Mouse (Mus musculus) adrenal gland, adult 10 weeks (tissue): ENCODE data around the gene Usp9y. TPM values are rescaled to one million over a fixed set of nuclear protein-coding genes. Genes with fewer than 3 reads are reported as not detected.

Experiments
- polyA plus RNA-seq: library from polyadenylated mRNA; stranded (reverse); fragments of 350-450 nt; fragmentation: Illumina TruSeq; extraction: RNeasy Lipid Tissue Mini Kit (QIAGEN cat#74804); gene quantifications from one replicate; pipeline ENCODE4 v1.2.3, GENCODE M21; 2014; ENCODE audit warnings: low read depth, low replicate concordance

Usp9y gene
- polyA plus RNA-seq = not detected

GRCm38 (mm10) chrY:1459682-1460081 is at the start of gene Usp9y:
Gene Usp9y, minus strand, starts transcription at chrY:1459782.

DNA sequence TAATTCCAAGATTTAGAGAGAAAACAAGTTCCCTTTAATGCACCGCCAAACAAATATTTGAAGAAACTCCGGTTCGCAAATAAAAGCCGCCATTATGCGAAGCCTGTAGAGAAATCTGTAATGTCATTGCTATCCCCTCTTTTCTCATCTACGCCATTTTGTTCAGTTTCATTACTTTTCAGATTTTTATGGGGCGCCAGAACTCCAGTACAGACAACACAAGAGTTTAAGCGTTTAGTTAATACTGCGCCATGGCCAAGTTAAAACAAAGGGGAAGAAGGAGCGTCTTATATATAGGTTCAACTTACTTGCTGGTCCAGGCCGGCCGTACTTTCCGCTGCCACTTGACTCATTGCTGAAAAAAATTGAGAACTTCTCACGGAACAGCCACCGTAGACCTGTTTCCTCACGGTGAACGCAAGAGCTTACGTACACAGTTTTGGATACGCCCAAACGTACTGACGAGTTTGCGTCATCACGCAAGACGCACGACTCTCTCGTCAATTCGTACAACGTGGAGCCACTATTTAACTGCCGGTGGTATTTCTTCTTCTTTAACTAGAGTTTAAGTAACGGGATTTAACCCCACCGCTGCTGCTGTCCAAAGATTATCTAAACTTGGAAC is 173.3 kb downstream of the Usp9y start, which contains the start of gene Ddx3y:
TSS of gene Ddx3y (minus strand) at position 459 of the 625 bp plus-strand sequence.

Other genes starting within 250 kb of the Usp9y start
- gene Uty, start 214.0 kb downstream of the Usp9y start, polyA plus RNA-seq = not detected
- gene Ddx3y, start 173.2 kb downstream of the Usp9y start, polyA plus RNA-seq = not detected